Mouse (Mus musculus): ENCODE results near the gene Mex3a. TPM values are rescaled to one million over a fixed set of nuclear protein-coding genes. Genes with fewer than 3 reads are reported as not detected.

The Mex3a gene
- 0.32 and 0.44 TPM in 2 replicates for polyA plus RNA-seq (2012; rRNA removed)

DNA sequence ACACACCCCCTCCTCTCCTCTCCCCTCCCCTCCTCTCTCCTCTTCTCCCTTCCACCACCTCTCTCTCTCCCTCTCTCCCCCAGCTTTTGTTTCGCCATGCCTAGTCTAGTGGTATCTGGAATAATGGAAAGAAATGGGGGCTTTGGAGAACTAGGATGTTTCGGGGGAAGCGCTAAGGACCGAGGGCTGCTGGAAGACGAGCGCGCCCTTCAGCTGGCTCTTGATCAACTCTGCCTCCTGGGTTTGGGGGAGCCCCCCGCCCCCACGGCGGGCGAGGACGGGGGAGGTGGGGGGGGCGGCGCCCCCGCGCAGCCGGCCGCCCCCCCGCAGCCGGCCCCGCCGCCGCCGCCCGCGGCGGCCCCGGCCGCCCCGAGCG lies at the start of gene Mex3a:
TSS of gene Mex3a (plus strand) at position 97 of the 376 bp plus-strand sequence.

DNA sequence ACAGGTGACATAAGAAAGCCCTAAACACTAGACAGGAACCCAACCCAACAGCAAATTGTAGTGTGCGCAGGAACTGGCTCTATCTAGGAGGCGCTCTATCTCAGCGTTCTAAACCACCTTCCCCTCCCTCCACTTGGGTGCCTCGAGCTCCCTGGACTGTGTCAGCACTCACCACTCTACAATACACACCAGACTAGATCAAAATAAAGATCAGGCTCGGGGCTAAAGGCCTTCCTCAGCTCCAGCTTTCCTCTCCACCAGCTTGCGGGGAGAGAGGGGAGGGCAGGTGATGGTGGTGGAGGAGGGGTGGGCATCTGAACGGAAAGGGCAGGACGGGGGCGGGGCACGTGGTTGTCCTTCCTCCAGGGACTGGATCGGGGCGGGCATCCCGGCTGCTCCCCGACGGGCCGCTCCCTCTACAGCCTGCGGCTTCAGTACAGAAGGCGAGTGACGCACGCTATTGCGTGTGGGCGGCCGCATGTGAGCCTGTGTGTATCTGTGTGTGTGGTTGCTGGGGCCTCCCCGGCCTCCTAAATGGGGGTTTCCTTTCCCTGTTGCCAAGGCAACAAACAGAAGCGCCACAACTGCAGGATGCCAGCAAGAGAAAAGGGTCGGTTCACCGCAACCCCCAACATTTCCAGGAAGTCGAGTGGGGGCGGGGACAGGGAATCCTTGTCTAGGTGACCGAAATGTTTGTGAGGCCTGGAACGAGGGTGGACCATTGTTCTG lies 22.3 kb upstream of the Mex3a start, which contains the start of gene Lmna:
TSS of gene Lmna (minus strand) at position 265 of the 729 bp plus-strand sequence.

DNA sequence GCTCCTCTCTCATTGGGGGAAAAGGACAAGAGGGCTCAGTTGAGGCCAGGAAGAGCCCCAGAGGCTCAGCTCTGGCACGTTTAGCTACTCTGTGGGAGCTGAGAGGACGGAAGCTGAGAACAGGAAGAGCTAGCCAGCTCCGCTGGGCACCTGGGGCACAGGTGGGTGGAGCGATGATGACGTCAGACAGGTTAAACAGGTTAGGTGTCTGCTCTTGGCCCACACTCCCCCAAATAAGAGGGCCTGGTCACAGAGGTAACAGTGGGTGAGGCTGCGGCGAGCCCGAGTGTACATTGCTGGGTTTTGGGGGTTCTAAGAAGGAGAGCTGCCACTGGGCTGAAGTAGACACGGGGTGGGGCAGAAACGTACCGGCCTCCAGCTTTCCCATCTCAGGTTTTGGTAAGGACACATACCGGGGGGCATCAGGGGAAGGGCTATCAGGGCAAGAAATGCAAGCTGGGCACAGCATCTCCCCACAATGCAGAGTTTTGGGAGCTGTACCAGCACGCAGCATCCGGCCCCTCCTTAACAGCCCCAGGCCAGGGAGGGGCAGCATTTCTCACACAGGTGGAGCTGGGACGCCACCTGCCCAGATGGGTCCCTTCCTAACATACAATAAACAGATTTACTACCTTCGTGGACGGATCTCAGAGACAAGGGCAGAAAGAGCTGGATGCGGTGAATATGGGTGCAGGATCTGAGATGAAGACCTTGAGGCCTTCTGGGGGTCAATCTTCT lies 16.2 kb downstream of the Mex3a start, which contains the start of gene Rab25:
TSS of gene Rab25 (minus strand) at position 121 of the 738 bp plus-strand sequence.

DNA sequence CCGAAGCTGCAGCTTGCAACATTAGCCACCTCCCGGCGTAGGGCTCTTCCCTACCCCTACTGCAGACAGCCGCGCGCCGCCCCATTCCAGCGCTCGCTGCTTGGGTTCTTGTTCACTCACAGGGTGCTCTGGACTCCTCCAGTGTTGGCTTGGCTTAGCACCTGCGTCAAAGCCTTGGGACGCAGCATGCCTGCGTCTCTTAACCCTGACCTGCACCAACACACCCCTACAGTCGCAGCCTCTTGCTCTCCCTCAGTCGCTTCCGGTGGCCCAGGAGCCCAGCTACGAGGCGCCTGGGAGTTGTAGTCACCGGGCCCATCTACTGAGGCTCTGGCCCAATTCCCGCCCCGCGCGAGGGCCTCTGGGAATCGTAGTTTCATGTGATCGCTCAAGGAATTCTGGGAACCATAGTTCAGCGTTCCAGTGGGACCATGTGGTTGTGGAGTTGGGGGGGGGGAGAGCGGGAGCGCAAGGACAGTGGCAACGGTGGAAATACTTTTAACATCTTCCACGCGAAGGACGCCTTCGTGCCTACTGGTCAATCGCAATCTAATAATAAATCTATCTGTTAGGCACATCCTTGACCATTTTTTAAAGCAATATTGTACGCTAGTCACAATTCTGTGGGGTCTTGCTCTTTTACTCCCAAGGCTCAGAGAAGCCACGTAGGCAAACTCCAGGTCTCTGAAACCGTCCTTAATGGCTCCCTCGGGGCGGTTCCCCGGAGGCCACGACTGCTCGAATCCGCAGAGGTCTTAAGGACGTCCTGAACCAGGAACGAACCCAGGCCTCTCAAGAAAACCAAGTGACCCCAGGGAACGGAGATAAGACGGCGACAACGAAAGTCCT lies 20.7 kb downstream of the Mex3a start, which contains the start of gene Lamtor2:
TSS of gene Lamtor2 (minus strand) at position 399 of the 849 bp plus-strand sequence.

DNA sequence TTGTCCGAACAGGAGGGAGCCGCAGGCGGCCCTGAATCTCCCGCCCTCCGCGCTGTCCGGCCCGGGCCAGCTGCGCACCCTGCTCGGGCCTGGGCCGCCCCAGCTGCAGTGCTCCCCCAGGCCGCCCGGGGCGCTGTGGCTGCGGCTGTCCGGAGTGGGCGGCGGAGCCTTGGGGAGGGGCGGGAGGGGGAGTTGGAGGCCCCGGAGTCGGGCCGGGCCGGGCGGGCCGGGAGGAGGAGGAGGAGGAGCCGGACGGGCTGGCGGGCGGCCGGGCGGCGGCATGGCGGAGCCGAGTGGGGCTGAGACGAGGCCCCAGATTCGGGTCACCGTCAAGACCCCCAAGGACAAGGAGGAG lies 21.3 kb downstream of the Mex3a start, which contains the start of gene Ubqln4:
TSS of gene Ubqln4 (plus strand) at position 234 of the 355 bp plus-strand sequence.

DNA sequence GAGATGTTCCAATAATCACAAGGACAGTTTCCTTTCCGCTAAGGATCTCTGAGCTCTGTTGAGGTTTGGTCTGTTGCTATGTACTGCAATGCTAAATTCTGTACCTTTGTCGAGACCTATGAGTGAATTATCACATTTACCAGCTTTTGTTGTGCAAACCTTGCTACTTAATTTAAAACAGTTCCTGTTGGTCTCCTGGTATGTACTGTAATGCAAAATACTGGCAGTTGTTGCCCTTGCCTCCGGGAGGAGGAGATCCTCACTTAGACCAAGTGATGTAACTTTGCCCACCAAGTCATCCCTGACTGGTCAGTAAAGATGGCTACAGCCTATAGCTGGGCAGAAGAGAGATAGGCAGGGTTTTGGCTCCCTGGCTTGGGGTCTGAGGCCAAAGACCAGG lies 43.3 kb downstream of the Mex3a start, which contains the start of gene Ssr2:
TSS of gene Ssr2 (plus strand) at position 337 of the 400 bp plus-strand sequence.

Other genes starting within 250 kb of the Mex3a start
- gene Gm38392, start 245.2 kb upstream of the Mex3a start, polyA plus RNA-seq (2012; rRNA removed), result not detected in 2 replicates
- 0.30 and 1.5 TPM in 2 replicates for gene Tsacc, start 235.4 kb upstream of the Mex3a start, polyA plus RNA-seq (2012; rRNA removed)
- 37.5 and 42.1 TPM in 2 replicates for gene Cct3, start 235.3 kb upstream of the Mex3a start, polyA plus RNA-seq (2012; rRNA removed)
- gene Glmp, start 207.4 kb upstream of the Mex3a start, polyA plus RNA-seq (2012; rRNA removed), result 97.7 and 101 TPM in 2 replicates
- gene Tmem79, start 196.2 kb upstream of the Mex3a start, polyA plus RNA-seq (2012; rRNA removed), result 40.7 and 48.8 TPM in 2 replicates
- 42.3 and 43.1 TPM in 2 replicates for gene Smg5, start 196.1 kb upstream of the Mex3a start, polyA plus RNA-seq (2012; rRNA removed)
- 8.0 and 8.7 TPM in 2 replicates for gene Paqr6, start 167.8 kb upstream of the Mex3a start, polyA plus RNA-seq (2012; rRNA removed)
- 46.2 and 131 TPM in 2 replicates for gene Bglap3, start 159.7 kb upstream of the Mex3a start, polyA plus RNA-seq (2012; rRNA removed)
- gene Bglap2, start 153.7 kb upstream of the Mex3a start, polyA plus RNA-seq (2012; rRNA removed), result 3.0 and 4.0 TPM in 2 replicates
- 1.2 TPM in 1 of 2 replicates, not detected in the other for gene Bglap, start 147.9 kb upstream of the Mex3a start, polyA plus RNA-seq (2012; rRNA removed)
- 41.6 and 46.6 TPM in 2 replicates for gene Pmf1, start 122.1 kb upstream of the Mex3a start, polyA plus RNA-seq (2012; rRNA removed)
- 9.1 and 9.2 TPM in 2 replicates for gene Slc25a44, start 107.3 kb upstream of the Mex3a start, polyA plus RNA-seq (2012; rRNA removed)
- 63.2 and 71.8 TPM in 2 replicates for gene Sema4a, start 71.2 kb upstream of the Mex3a start, polyA plus RNA-seq (2012; rRNA removed)
- 280 and 417 TPM in 2 replicates for gene Lmna, start 22.4 kb upstream of the Mex3a start, polyA plus RNA-seq (2012; rRNA removed)
- 222 and 238 TPM in 2 replicates for gene Rab25, start 15.9 kb downstream of the Mex3a start, polyA plus RNA-seq (2012; rRNA removed)
- gene Lamtor2, start 20.7 kb downstream of the Mex3a start, polyA plus RNA-seq (2012; rRNA removed), result 83.0 and 88.7 TPM in 2 replicates
- gene Ubqln4, start 21.4 kb downstream of the Mex3a start, polyA plus RNA-seq (2012; rRNA removed), result 30.5 and 32.0 TPM in 2 replicates
- 83.7 and 87.3 TPM in 2 replicates for gene Ssr2, start 43.5 kb downstream of the Mex3a start, polyA plus RNA-seq (2012; rRNA removed)
- 29.7 and 42.2 TPM in 2 replicates for gene Arhgef2, start 73.6 kb downstream of the Mex3a start, polyA plus RNA-seq (2012; rRNA removed)
- gene Rxfp4, start 120.7 kb downstream of the Mex3a start, polyA plus RNA-seq (2012; rRNA removed), result 0.11 TPM in 1 of 2 replicates, not detected in the other
- gene Khdc4, start 153.4 kb downstream of the Mex3a start, polyA plus RNA-seq (2012; rRNA removed), result 30.1 and 31.0 TPM in 2 replicates
- gene Rit1, start 184.4 kb downstream of the Mex3a start, polyA plus RNA-seq (2012; rRNA removed), result 22.9 and 28.9 TPM in 2 replicates
- gene Syt11, start 242.8 kb downstream of the Mex3a start, polyA plus RNA-seq (2012; rRNA removed), result 2.0 and 2.1 TPM in 2 replicates